Mouse (Mus musculus): Measurements from ENCODE around the gene Gm10428. TPM values are rescaled to one million over a fixed set of nuclear protein-coding genes. Genes with fewer than 3 reads are reported as not detected.

The Gm10428 gene
- total and polyA plus RNA-seq, 3 experiments = not detected

- no peak for DNase-seq (ENCODE audit: low spot score)
- H3K4me1 ChIP-seq (ENCODE audit: insufficient read depth, low read depth, low read length) = no peaks in the 10 kb centered on the region
- H3K9me3 ChIP-seq (replicated peaks) = no peaks in the 10 kb centered on the region
- no peak for TF ChIP-seq GATA2 (IDR thresholded peaks at IDR 0.05; ENCODE audit: borderline replicate concordance, low read depth, low read length)
- no peak for TF ChIP-seq POLR2AphosphoS5 (IDR thresholded peaks at IDR 0.05; ENCODE audit: insufficient replicate concordance, low read depth, low read length)
- no peak for TF ChIP-seq GATA1 (IDR thresholded peaks at IDR 0.05; ENCODE audit: borderline replicate concordance, low read length)
- TF ChIP-seq CTCF (IDR thresholded peaks at IDR 0.05; ENCODE audit: low read depth, low read length) = no peak
- TF ChIP-seq TAL1 (conservative IDR thresholded peaks at IDR 0.05; ENCODE audit: low read depth, low read length) = no peak
- no peak overlapping the region for H3K4me3 ChIP-seq (ENCODE audit: low read depth, low read length)
- H3K36me3 ChIP-seq (replicated peaks) = no peaks in the 10 kb centered on the region
- ATAC-seq (ENCODE audit: extremely low read depth, insufficient number of reproducible peaks, low FRiP score, poor library complexity, severe bottlenecking) = no peak
- H3K27me3 ChIP-seq (ENCODE audit: insufficient read depth, low read length) = peaks cover 4% of the 10 kb centered on the region; the same call in 1 of the 2 replicates
Measured at GRCm38 (mm10) chr11:62757906-62758305, 5.0 kb downstream of the Gm10428 start.

- no peaks in the 10 kb centered on the region for H3K9me3 ChIP-seq (replicated peaks)
- no peak overlapping the region for H3K4me3 ChIP-seq (ENCODE audit: low read depth, low read length)
- TF ChIP-seq POLR2AphosphoS5 (IDR thresholded peaks at IDR 0.05; ENCODE audit: insufficient replicate concordance, low read depth, low read length) (no peak), GATA1 (IDR thresholded peaks at IDR 0.05; ENCODE audit: borderline replicate concordance, low read length) (no peak), TAL1 (conservative IDR thresholded peaks at IDR 0.05; ENCODE audit: low read depth, low read length) (no peak), CTCF (IDR thresholded peaks at IDR 0.05; ENCODE audit: low read depth, low read length) (no peak), GATA2 (IDR thresholded peaks at IDR 0.05; ENCODE audit: borderline replicate concordance, low read depth, low read length) (no peak)
- no peaks in the 10 kb centered on the region for H3K4me1 ChIP-seq (ENCODE audit: insufficient read depth, low read depth, low read length)
- H3K27me3 ChIP-seq (ENCODE audit: insufficient read depth, low read length) = peaks cover 4% of the 10 kb centered on the region; the same call in 1 of the 2 replicates
- ATAC-seq (ENCODE audit: extremely low read depth, insufficient number of reproducible peaks, low FRiP score, poor library complexity, severe bottlenecking) = no peak
- DNase-seq (ENCODE audit: low spot score) = no peak
- no peaks in the 10 kb centered on the region for H3K36me3 ChIP-seq (replicated peaks)
Measured at GRCm38 (mm10) chr11:62758491-62758890, 5.6 kb downstream of the Gm10428 start.

GRCm38 (mm10) chr11:62760755-62761457 lies 8.0 kb downstream of the Gm10428 start:
- Histone ChIP-seq H3K4me3 (ENCODE audit: low read depth, low read length) (no peak overlapping the region), H3K27me3 (ENCODE audit: insufficient read depth, low read length) (peaks cover 6% of the 10 kb centered on the region; the same call in 1 of the 2 replicates), H3K9me3 (replicated peaks) (no peaks in the 10 kb centered on the region), H3K36me3 (replicated peaks) (no peaks in the 10 kb centered on the region), H3K4me1 (ENCODE audit: insufficient read depth, low read depth, low read length) (no peaks in the 10 kb centered on the region)
- ATAC-seq (ENCODE audit: extremely low read depth, insufficient number of reproducible peaks, low FRiP score, poor library complexity, severe bottlenecking) = no peak
- DNase-seq (ENCODE audit: low spot score) = no peak
- no peak for TF ChIP-seq TAL1 (conservative IDR thresholded peaks at IDR 0.05; ENCODE audit: low read depth, low read length)
- TF ChIP-seq POLR2AphosphoS5 (IDR thresholded peaks at IDR 0.05; ENCODE audit: insufficient replicate concordance, low read depth, low read length) = no peak
- no peak for TF ChIP-seq GATA1 (IDR thresholded peaks at IDR 0.05; ENCODE audit: borderline replicate concordance, low read length)
- TF ChIP-seq GATA2 (IDR thresholded peaks at IDR 0.05; ENCODE audit: borderline replicate concordance, low read depth, low read length) = no peak
- no peak for TF ChIP-seq CTCF (IDR thresholded peaks at IDR 0.05; ENCODE audit: low read depth, low read length)

- DNase-seq (ENCODE audit: low spot score) (no peak), ATAC-seq (ENCODE audit: extremely low read depth, insufficient number of reproducible peaks, low FRiP score, poor library complexity, severe bottlenecking) (no peak)
- Histone ChIP-seq H3K4me1 (ENCODE audit: insufficient read depth, low read depth, low read length) (no peaks in the 10 kb centered on the region), H3K36me3 (replicated peaks) (no peaks in the 10 kb centered on the region), H3K9me3 (replicated peaks) (peaks cover 16% of the 10 kb centered on the region), H3K27me3 (ENCODE audit: insufficient read depth, low read length) (no peaks in the 10 kb centered on the region), H3K4me3 (ENCODE audit: low read depth, low read length) (no peak overlapping the region)
- TF ChIP-seq POLR2AphosphoS5 (IDR thresholded peaks at IDR 0.05; ENCODE audit: insufficient replicate concordance, low read depth, low read length) (no peak), CTCF (IDR thresholded peaks at IDR 0.05; ENCODE audit: low read depth, low read length) (no peak), GATA2 (IDR thresholded peaks at IDR 0.05; ENCODE audit: borderline replicate concordance, low read depth, low read length) (no peak), GATA1 (IDR thresholded peaks at IDR 0.05; ENCODE audit: borderline replicate concordance, low read length) (no peak), TAL1 (conservative IDR thresholded peaks at IDR 0.05; ENCODE audit: low read depth, low read length) (no peak)
Measured at GRCm38 (mm10) chr11:62776510-62776909, 23.6 kb downstream of the Gm10428 start.

- ATAC-seq (ENCODE audit: extremely low read depth, insufficient number of reproducible peaks, low FRiP score, poor library complexity, severe bottlenecking) = no peak
Measured at GRCm38 (mm10) chr11:62788935-62789616, 36.2 kb downstream of the Gm10428 start, which contains the start of gene Zfp286. TSS of gene Zfp286 (minus strand) at chr11:62789462.

GRCm38 (mm10) chr11:62789617-62789936 lies 36.7 kb downstream of the Gm10428 start:
- Histone ChIP-seq H3K27me3 (ENCODE audit: insufficient read depth, low read length) (peaks cover 4% of the 10 kb centered on the region), H3K4me1 (ENCODE audit: insufficient read depth, low read depth, low read length) (no peaks in the 10 kb centered on the region), H3K9me3 (replicated peaks) (no peaks in the 10 kb centered on the region), H3K36me3 (replicated peaks) (no peaks in the 10 kb centered on the region), H3K4me3 (ENCODE audit: low read depth, low read length) (no peak overlapping the region)
- DNase-seq (ENCODE audit: low spot score) (no peak), ATAC-seq (ENCODE audit: extremely low read depth, insufficient number of reproducible peaks, low FRiP score, poor library complexity, severe bottlenecking) (no peak)
- TF ChIP-seq GATA1 (IDR thresholded peaks at IDR 0.05; ENCODE audit: borderline replicate concordance, low read length) (no peak), TAL1 (conservative IDR thresholded peaks at IDR 0.05; ENCODE audit: low read depth, low read length) (no peak), CTCF (IDR thresholded peaks at IDR 0.05; ENCODE audit: low read depth, low read length) (no peak), GATA2 (IDR thresholded peaks at IDR 0.05; ENCODE audit: borderline replicate concordance, low read depth, low read length) (no peak), POLR2AphosphoS5 (IDR thresholded peaks at IDR 0.05; ENCODE audit: insufficient replicate concordance, low read depth, low read length) (no peak)

More at GRCm38 (mm10) chr11:62788935-62789616, 36.2 kb downstream of the Gm10428 start, which contains the start of gene Zfp286:
- no peaks in the 10 kb centered on the region for H3K9me3 ChIP-seq (replicated peaks)
- no peaks in the 10 kb centered on the region for H3K36me3 ChIP-seq (replicated peaks)
- H3K4me1 ChIP-seq (ENCODE audit: insufficient read depth, low read depth, low read length) = no peaks in the 10 kb centered on the region
- H3K27me3 ChIP-seq (ENCODE audit: insufficient read depth, low read length) = peaks cover 4% of the 10 kb centered on the region
- no peak for DNase-seq (ENCODE audit: low spot score)
- no peak within 1 kb of the TSS for H3K4me3 ChIP-seq (ENCODE audit: low read depth, low read length)
- TF ChIP-seq GATA2 (IDR thresholded peaks at IDR 0.05; ENCODE audit: borderline replicate concordance, low read depth, low read length) (no peak), TAL1 (conservative IDR thresholded peaks at IDR 0.05; ENCODE audit: low read depth, low read length) (no peak), POLR2AphosphoS5 (IDR thresholded peaks at IDR 0.05; ENCODE audit: insufficient replicate concordance, low read depth, low read length) (no peak), GATA1 (IDR thresholded peaks at IDR 0.05; ENCODE audit: borderline replicate concordance, low read length) (no peak), CTCF (IDR thresholded peaks at IDR 0.05; ENCODE audit: low read depth, low read length) (no peak)

Other genes with a start within 250 kb of the Gm10428 start
- gene Cenpv, start 213.8 kb upstream of the Gm10428 start, total RNA-seq (2014; fragmentation: Nextera tagmentation) = 111 and 131 TPM in 2 replicates
- 67.5 and 81.9 TPM in 2 replicates for gene Cenpv, start 213.8 kb upstream of the Gm10428 start, total RNA-seq (2017)
- gene Cenpv, start 213.8 kb upstream of the Gm10428 start, polyA plus RNA-seq (2012) = 191 and 202 TPM in 2 replicates
- gene Ubb, start 201.9 kb upstream of the Gm10428 start, total RNA-seq (2014; fragmentation: Nextera tagmentation) = 814 and 964 TPM in 2 replicates
- gene Ubb, start 201.9 kb upstream of the Gm10428 start, total RNA-seq (2017) = 1,083 and 1,103 TPM in 2 replicates
- gene Ubb, start 201.9 kb upstream of the Gm10428 start, polyA plus RNA-seq (2012) = 1,429 and 2,208 TPM in 2 replicates
- 50.2 and 67.3 TPM in 2 replicates for gene Trpv2, start 178.6 kb upstream of the Gm10428 start, total RNA-seq (2014; fragmentation: Nextera tagmentation)
- gene Trpv2, start 178.6 kb upstream of the Gm10428 start, total RNA-seq (2017) = 48.4 and 49.9 TPM in 2 replicates
- gene Trpv2, start 178.6 kb upstream of the Gm10428 start, polyA plus RNA-seq (2012) = 17.4 and 22.5 TPM in 2 replicates
- gene Lrrc75a, start 104.6 kb upstream of the Gm10428 start, total RNA-seq (2014; fragmentation: Nextera tagmentation) = 1.7 TPM in 1 of 2 replicates, not detected in the other
- 0.17 and 0.27 TPM in 2 replicates for gene Lrrc75a, start 104.6 kb upstream of the Gm10428 start, total RNA-seq (2017)
- gene Lrrc75a, start 104.6 kb upstream of the Gm10428 start, polyA plus RNA-seq (2012) = 0.30 and 0.53 TPM in 2 replicates
- gene Mmgt2, start 104.4 kb upstream of the Gm10428 start, total RNA-seq (2014; fragmentation: Nextera tagmentation) = 14.8 and 24.3 TPM in 2 replicates
- gene Mmgt2, start 104.4 kb upstream of the Gm10428 start, total RNA-seq (2017) = 6.3 and 7.9 TPM in 2 replicates
- gene Mmgt2, start 104.4 kb upstream of the Gm10428 start, polyA plus RNA-seq (2012) = 5.5 and 8.2 TPM in 2 replicates
- not detected in 2 replicates for gene Zfp287, start 21.2 kb upstream of the Gm10428 start, total RNA-seq (2014; fragmentation: Nextera tagmentation)
- 0.17 and 0.22 TPM in 2 replicates for gene Zfp287, start 21.2 kb upstream of the Gm10428 start, total RNA-seq (2017)
- not detected in 2 replicates for gene Zfp287, start 21.2 kb upstream of the Gm10428 start, polyA plus RNA-seq (2012)
- not detected in 2 replicates for gene Zfp286, start 36.4 kb downstream of the Gm10428 start, total RNA-seq (2014; fragmentation: Nextera tagmentation)
- 1.1 and 1.6 TPM in 2 replicates for gene Zfp286, start 36.4 kb downstream of the Gm10428 start, total RNA-seq (2017)
- not detected in 2 replicates for gene Zfp286, start 36.4 kb downstream of the Gm10428 start, polyA plus RNA-seq (2012)
- not detected in 2 replicates for gene Trim16, start 67.1 kb downstream of the Gm10428 start, total RNA-seq (2014; fragmentation: Nextera tagmentation)
- 0.05 TPM in 1 of 2 replicates, not detected in the other for gene Trim16, start 67.1 kb downstream of the Gm10428 start, total RNA-seq (2017)
- gene Trim16, start 67.1 kb downstream of the Gm10428 start, polyA plus RNA-seq (2012) = not detected in 2 replicates
- gene Fbxw10, start 94.0 kb downstream of the Gm10428 start, total RNA-seq (2014; fragmentation: Nextera tagmentation) = not detected in 2 replicates
- gene Fbxw10, start 94.0 kb downstream of the Gm10428 start, total RNA-seq (2017) = 0.17 and 0.55 TPM in 2 replicates
- gene Fbxw10, start 94.0 kb downstream of the Gm10428 start, polyA plus RNA-seq (2012) = not detected in 2 replicates
- gene Tvp23b, start 126.4 kb downstream of the Gm10428 start, total RNA-seq (2014; fragmentation: Nextera tagmentation) = 24.8 and 33.0 TPM in 2 replicates
- 46.5 and 53.7 TPM in 2 replicates for gene Tvp23b, start 126.4 kb downstream of the Gm10428 start, total RNA-seq (2017)
- 1.9 and 3.3 TPM in 2 replicates for gene Tvp23b, start 126.4 kb downstream of the Gm10428 start, polyA plus RNA-seq (2012)
- not detected in 2 replicates for gene Cdrt4, start 198.1 kb downstream of the Gm10428 start, total RNA-seq (2014; fragmentation: Nextera tagmentation)
- 0.27 TPM in 1 of 2 replicates, not detected in the other for gene Cdrt4, start 198.1 kb downstream of the Gm10428 start, total RNA-seq (2017)
- gene Cdrt4, start 198.1 kb downstream of the Gm10428 start, polyA plus RNA-seq (2012) = not detected in 2 replicates